ENCODE assay signal across 16 mouse cellular contexts in the genomic region with DNA sequence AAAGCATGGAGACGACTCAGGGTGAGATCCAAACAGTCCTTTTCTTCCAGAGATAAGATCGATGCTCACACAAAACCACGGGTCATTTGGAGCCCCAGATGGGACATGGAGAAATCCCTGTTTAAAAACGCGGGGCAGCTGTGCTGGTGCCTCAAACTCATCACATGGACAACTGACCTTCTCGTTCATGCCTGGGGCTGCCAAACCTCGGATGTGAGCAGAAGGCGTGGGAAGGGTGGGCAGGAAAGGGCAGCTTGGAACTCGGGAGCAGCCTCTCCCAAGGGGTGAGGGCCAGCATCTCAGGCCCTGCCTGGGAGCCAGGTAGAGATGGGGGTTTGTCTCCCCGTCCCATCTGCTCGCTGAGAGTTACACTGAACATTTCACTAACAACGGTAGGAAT.
A peak's percentile ranks its signal among the peaks of the same experiment; 100 is the strongest.
DNase-seq lines count a peak whose midpoint lies in the region; ATAC-seq and TF ChIP-seq lines count a peak whose summit lies in the region.
"Had no signal": no experiment of that assay in that cellular context is flagged by ENCODE, and none has a peak within 500 bp of the region (broad histone marks: within the 10 kb centered on the region; RNA-seq: fewer than 3 reads in every experiment).

No protein-coding gene starts in this region.

- peak overlapping the region; percentile 16; the same call in 1 of the 2 replicates for H3K27ac ChIP-seq in forebrain, embryonic 14.5 days (ENCODE audit: low read depth, low read length)
- H3K27ac ChIP-seq in forebrain, postnatal 0 days (ENCODE audit: low read depth, low read length) = no peak overlapping the region
- H3K27ac ChIP-seq in stomach, embryonic 16.5 days (ENCODE audit: low read length) = peak overlapping the region; percentile 44; the same call in 1 of the 2 replicates
- no peak overlapping the region; the same call in 1 of the 2 replicates for H3K27ac ChIP-seq in stomach, postnatal 0 days (replicated peaks)
- H3K27ac ChIP-seq in midbrain, embryonic 11.5 days (ENCODE audit: low read depth, low read length) = no peak overlapping the region; the same call in 1 of the 2 replicates
- H3K27ac ChIP-seq: intestine, embryonic 15.5 days; liver, embryonic 14.5 days had no signal

- H3K4me1 ChIP-seq in forebrain, embryonic 14.5 days (ENCODE audit: control insufficient read depth, insufficient read depth, low read length) = peaks cover 12% of the 10 kb centered on the region
- peaks cover 20% of the 10 kb centered on the region; the same call in 1 of the 2 replicates for H3K4me1 ChIP-seq in forebrain, postnatal 0 days (ENCODE audit: insufficient read depth)
- H3K4me1 ChIP-seq in stomach, embryonic 16.5 days (ENCODE audit: control insufficient read depth, insufficient read depth, low read length) = peaks cover 12% of the 10 kb centered on the region; the same call in 1 of the 2 replicates
- H3K4me1 ChIP-seq in stomach, postnatal 0 days (replicated peaks; ENCODE audit: control insufficient read depth, insufficient read depth) = peaks cover 5% of the 10 kb centered on the region; the same call in 1 of the 2 replicates
- H3K4me1 ChIP-seq in midbrain, embryonic 11.5 days (ENCODE audit: control insufficient read depth, insufficient read depth, low read length) = peaks cover 5% of the 10 kb centered on the region; the same call in 1 of the 2 replicates

- H3K27me3 ChIP-seq in forebrain, embryonic 14.5 days (replicated peaks; ENCODE audit: control insufficient read depth, insufficient read depth, low read length) = no peaks in the 10 kb centered on the region
- H3K27me3 ChIP-seq in forebrain, postnatal 0 days (ENCODE audit: insufficient read depth, low read length) = no peaks in the 10 kb centered on the region
- no peaks in the 10 kb centered on the region for H3K27me3 ChIP-seq in stomach, embryonic 16.5 days (ENCODE audit: control insufficient read depth, insufficient read depth, low read length)
- H3K27me3 ChIP-seq in stomach, postnatal 0 days (ENCODE audit: control insufficient read depth, insufficient read depth, low read length) = no peaks in the 10 kb centered on the region
- no peaks in the 10 kb centered on the region for H3K27me3 ChIP-seq in midbrain, embryonic 11.5 days (ENCODE audit: control insufficient read depth, insufficient read depth, low read length)
- H3K27me3 ChIP-seq: intestine, embryonic 15.5 days had no signal

- no peak for DNase-seq in forebrain, embryonic 14.5 days (ENCODE audit: low spot score)
- DNase-seq in forebrain, postnatal 0 days = no peak
- no peak for DNase-seq in stomach, postnatal 0 days (ENCODE audit: low spot score)
- DNase-seq in midbrain, embryonic 11.5 days (ENCODE audit: low spot score, missing footprints) = peak; percentile 64
- no peak for DNase-seq in kidney, adult 18-20 months
- DNase-seq in adrenal gland, adult (ENCODE audit: inconsistent age in 2 of 2, low spot score in 1 of 2) = no peak
- no peak for DNase-seq in layer of hippocampus, adult 9-11 months
- DNase-seq: adrenal gland, postnatal 10 days; cerebellum, adult 2 months; gastrocnemius, postnatal 14 days; heart, postnatal 14 days; right cerebral cortex, adult 18-20 months had no signal

- TF ChIP-seq CTCF in forebrain, postnatal 0 days (IDR thresholded peaks at IDR 0.05; ENCODE audit: low read depth) = no peak
- no peak for TF ChIP-seq CTCF in stomach, postnatal 0 days (IDR thresholded peaks at IDR 0.05; ENCODE audit: low read depth)

- no peak overlapping the region for H3K4me3 ChIP-seq in forebrain, embryonic 14.5 days (ENCODE audit: low read depth, low read length)
- H3K4me3 ChIP-seq in forebrain, postnatal 0 days (ENCODE audit: low read depth, low read length) = no peak overlapping the region
- H3K4me3 ChIP-seq in stomach, embryonic 16.5 days (replicated peaks; ENCODE audit: low read length) = no peak overlapping the region
- no peak overlapping the region for H3K4me3 ChIP-seq in stomach, postnatal 0 days (ENCODE audit: low read depth, low read length)
- H3K4me3 ChIP-seq in midbrain, embryonic 11.5 days (ENCODE audit: low read depth, low read length) = no peak overlapping the region
- H3K4me3 ChIP-seq: intestine, embryonic 15.5 days had no signal

- no peak for ATAC-seq in forebrain, embryonic 14.5 days
- no peak for ATAC-seq in forebrain, postnatal 0 days
- ATAC-seq in stomach, embryonic 16.5 days (ENCODE audit: insufficient read depth, low FRiP score) = no peak
- ATAC-seq in stomach, postnatal 0 days (ENCODE audit: low FRiP score, low TSS enrichment) = no peak
- ATAC-seq in midbrain, embryonic 11.5 days (ENCODE audit: low FRiP score) = no peak
- ATAC-seq: intestine, embryonic 15.5 days had no signal

- no peak overlapping the region for H3K9ac ChIP-seq in forebrain, embryonic 14.5 days (ENCODE audit: low read length)
- no peak overlapping the region for H3K9ac ChIP-seq in forebrain, postnatal 0 days
- no peak overlapping the region for H3K9ac ChIP-seq in stomach, embryonic 16.5 days (ENCODE audit: low read length)
- H3K9ac ChIP-seq in stomach, postnatal 0 days (ENCODE audit: low read length) = no peak overlapping the region; the same call in 1 of the 2 replicates
- H3K9ac ChIP-seq in midbrain, embryonic 11.5 days (ENCODE audit: low read length) = no peak overlapping the region
- H3K9ac ChIP-seq: intestine, embryonic 15.5 days; liver, embryonic 14.5 days had no signal

- no peaks in the 10 kb centered on the region for H3K36me3 ChIP-seq in forebrain, embryonic 14.5 days (ENCODE audit: control insufficient read depth, insufficient read depth, low read length)
- no peaks in the 10 kb centered on the region for H3K36me3 ChIP-seq in forebrain, postnatal 0 days (ENCODE audit: insufficient read depth)
- H3K36me3 ChIP-seq in stomach, embryonic 16.5 days (ENCODE audit: control insufficient read depth, insufficient read depth, low read length) = no peaks in the 10 kb centered on the region
- H3K36me3 ChIP-seq in stomach, postnatal 0 days (ENCODE audit: control insufficient read depth, insufficient read depth, low read length) = no peaks in the 10 kb centered on the region
- H3K36me3 ChIP-seq in midbrain, embryonic 11.5 days (ENCODE audit: control insufficient read depth, insufficient read depth, low read length) = no peaks in the 10 kb centered on the region
- H3K36me3 ChIP-seq: intestine, embryonic 15.5 days had no signal

- WGBS in forebrain, embryonic 14.5 days = 84% methylated on average over 12 of the region's 12 CpGs
- WGBS in forebrain, postnatal 0 days = 76% methylated on average over 12 of the region's 12 CpGs
- 68% methylated on average over 12 of the region's 12 CpGs for WGBS in stomach, embryonic 16.5 days
- WGBS in stomach, postnatal 0 days = 58% methylated on average over 12 of the region's 12 CpGs
- 76% methylated on average over 12 of the region's 12 CpGs for WGBS in midbrain, embryonic 11.5 days

- H3K9me3 ChIP-seq in forebrain, embryonic 14.5 days (replicated peaks; ENCODE audit: control insufficient read depth, low read length) = no peaks in the 10 kb centered on the region
- H3K9me3 ChIP-seq in forebrain, postnatal 0 days (ENCODE audit: low read length) = no peaks in the 10 kb centered on the region
- H3K9me3 ChIP-seq in stomach, embryonic 16.5 days (replicated peaks; ENCODE audit: control insufficient read depth, low read length) = no peaks in the 10 kb centered on the region
- no peaks in the 10 kb centered on the region for H3K9me3 ChIP-seq in stomach, postnatal 0 days (ENCODE audit: control insufficient read depth, low read length)
- no peaks in the 10 kb centered on the region for H3K9me3 ChIP-seq in midbrain, embryonic 11.5 days (ENCODE audit: control insufficient read depth, low read length)
- H3K9me3 ChIP-seq: intestine, embryonic 15.5 days had no signal

- TF ChIP-seq EP300 in stomach, postnatal 0 days (optimal IDR thresholded peaks at IDR 0.05) = no peak

- no peak overlapping the region for H3K4me2 ChIP-seq in forebrain, embryonic 14.5 days (ENCODE audit: low read length)
- H3K4me2 ChIP-seq in forebrain, postnatal 0 days (ENCODE audit: low read depth) = no peak overlapping the region
- no peak overlapping the region for H3K4me2 ChIP-seq in stomach, embryonic 16.5 days (ENCODE audit: low read depth, low read length)
- no peak overlapping the region for H3K4me2 ChIP-seq in stomach, postnatal 0 days (replicated peaks; ENCODE audit: low read depth)
- H3K4me2 ChIP-seq in midbrain, embryonic 11.5 days = no peak overlapping the region
- H3K4me2 ChIP-seq: heart, embryonic 11.5 days; intestine, embryonic 15.5 days had no signal

Comparison
In these comparisons a context has a peak if more than half of its experiments do, and no peak if none do; other contexts are left out.
1. H3K27ac ChIP-seq: peak in forebrain, embryonic 14.5 days (single experiment) and stomach, embryonic 16.5 days (single experiment); none in forebrain, postnatal 0 days (single experiment), stomach, postnatal 0 days (single experiment) and midbrain, embryonic 11.5 days (single experiment).